Mouse (Mus musculus): ENCODE measurements around the gene Dclre1a.
"Not testable (repeated sequence)": the region's sequence is repeated elsewhere in the genome, so short reads cannot be mapped to it uniquely, and the experiment has no call there.

The Dclre1a gene

GRCm38 (mm10) chr19:56548230-56549032 lies 409 bp upstream of the Dclre1a start, which contains the start of gene Nhlrc2:
TSS of gene Nhlrc2 (plus strand) at chr19:56548261.
- peak; percentile 94 for DNase-seq

- DNase-seq: no peak
These were observed 2.0 kb downstream of the Dclre1a start for GRCm38 (mm10) chr19:56546031-56546430.

DNA sequence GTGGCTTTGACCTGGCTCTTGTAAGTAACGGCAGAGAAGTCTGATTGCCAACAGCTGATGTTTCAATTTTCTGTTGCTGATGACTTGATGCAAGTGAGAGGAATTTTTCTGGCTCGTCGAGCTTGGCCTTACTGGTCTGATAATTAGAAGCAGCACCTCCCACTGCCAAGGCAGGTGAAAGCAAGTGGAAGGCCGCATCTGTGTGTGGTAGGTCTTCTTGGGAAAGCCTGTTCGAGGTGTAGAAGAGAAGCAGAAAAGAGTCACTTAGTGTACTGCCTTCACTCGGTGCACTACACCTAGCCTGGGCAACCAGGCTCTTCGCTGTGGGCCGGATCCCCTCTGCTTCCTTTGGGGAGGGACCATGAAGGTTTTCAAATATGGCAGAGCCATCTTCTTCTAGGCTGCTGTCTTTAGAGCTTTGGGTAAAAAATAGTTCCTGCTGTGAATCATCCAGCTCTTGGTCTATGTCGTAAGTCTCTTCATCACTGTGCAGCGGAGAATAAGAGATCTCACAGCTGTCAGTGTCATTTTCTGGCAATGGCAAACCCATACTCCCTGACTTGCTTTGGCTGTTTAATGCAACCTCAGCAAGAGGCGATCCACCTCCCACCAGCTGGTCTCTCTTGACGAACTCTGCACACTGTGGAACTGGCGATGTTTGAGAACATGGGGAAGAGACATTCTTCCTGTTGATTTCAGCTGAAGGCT lies 3.2 kb downstream of the Dclre1a start:
- no peak for DNase-seq

DNA sequence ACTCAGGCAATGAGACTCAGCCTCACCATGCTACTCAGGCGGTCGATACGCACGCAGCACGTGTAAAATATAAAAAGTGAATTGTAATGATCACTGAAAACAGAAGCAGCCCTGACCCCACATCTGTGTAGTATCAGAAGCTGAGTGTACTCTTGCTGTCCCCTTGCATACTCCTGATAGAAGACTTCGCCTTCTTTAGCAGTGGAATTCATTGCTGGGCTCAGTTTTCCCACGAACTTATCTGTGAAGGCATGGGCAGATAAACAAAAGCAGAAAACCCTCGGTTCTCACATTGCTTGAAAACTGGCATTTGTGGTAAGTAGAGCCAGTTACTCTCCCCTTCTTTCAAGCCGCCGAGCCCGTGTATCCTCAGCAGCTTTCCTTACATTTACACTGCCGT lies 4.7 kb downstream of the Dclre1a start:
- DNase-seq: no peak

GRCm38 (mm10) chr19:56535765-56536164 lies 12.3 kb downstream of the Dclre1a start:
- no peak for DNase-seq

- DNase-seq: no peak
These were observed 13.0 kb downstream of the Dclre1a start for GRCm38 (mm10) chr19:56535064-56535463.

DNA sequence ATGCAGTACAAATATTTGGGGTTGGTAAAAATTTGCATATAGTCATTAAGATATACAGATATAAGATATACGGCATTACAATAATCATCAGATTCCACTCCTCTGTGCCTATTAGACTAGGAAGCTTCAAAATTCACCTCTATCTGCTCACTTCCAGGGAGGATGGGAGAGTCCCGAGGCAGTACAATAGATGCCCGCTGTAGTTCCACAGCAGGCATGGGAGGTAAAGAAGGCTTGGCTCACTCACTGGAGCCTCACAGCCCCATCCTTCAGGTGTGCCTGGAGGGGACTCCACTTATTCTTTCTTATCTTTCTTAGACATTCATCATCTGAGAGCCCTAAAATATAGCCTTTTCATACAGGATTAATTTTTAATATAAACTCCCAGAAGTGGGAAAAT lies 13.7 kb downstream of the Dclre1a start:
- no peak for DNase-seq

DNA sequence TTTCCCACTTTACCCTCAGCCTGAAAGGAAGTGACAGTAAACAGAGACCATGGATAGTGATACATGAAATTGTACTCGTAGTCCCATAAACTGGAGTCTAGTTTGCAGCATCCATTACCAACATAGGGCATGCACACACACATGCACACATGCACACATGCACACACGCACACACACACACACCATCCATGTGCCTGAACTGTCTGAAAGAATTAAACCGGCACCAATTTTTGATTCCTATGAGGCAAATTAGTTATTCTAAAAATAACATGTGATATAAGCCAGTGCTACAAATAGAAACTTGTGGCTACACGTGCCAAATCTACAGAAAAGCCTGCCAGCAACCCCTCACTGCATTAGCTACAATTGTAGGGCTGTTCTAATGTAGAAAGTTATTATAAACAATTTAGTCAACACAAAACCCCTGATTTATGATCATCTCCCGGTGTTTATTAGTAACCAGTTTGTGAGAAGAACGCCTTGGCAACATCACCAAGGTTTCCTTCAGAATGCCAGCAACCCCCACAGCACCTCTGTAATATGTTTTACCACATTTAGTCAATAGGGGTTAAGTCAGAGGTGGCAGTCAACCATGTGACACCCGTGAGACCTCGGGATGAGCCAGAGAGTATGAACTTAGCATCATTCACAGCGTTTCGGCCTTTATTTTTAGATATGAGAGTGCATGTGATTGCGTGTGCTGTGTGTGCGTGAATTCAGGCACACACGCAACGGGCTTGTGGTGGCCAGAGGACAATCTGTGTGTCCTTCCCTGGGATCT lies 14.5 kb downstream of the Dclre1a start:
- no peak for DNase-seq

DNA sequence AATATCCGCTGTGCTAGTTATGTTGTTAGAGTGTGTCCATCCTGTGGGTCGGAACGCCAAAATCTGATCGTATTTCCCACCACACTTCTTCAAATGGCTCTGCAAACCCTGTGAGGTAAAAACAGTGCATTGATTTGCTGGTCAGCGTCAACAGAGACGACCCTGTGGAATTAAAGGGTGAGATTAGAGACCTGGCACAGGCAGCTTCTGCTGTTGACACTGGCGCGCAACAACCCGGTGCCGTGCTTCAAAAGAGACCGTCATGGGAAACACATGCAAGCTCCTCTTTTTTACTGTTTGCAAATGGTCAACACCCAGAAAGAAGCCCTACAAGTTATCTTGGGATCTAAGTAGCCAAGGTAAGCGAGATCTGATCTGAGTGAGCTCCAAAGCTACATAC lies 16.8 kb downstream of the Dclre1a start:
- DNase-seq: no peak

DNA sequence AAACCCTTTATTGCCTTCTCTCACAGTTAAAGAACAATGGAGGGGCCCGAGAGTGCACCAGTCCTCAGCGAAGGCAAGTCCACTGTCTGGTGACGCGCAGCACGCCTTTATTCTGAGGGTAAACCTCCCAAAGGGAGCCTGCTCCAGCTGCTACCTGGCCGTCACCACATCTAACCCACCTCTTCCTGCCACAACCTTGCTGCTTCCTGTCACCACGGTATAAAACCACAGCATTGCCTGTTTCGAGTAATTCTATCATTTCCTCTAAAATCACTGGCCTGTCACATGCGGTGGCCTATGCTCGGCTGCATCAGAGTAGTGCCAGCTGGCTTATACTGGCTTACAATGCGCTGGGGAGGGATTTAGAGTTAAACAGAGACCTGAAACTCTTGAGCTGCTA lies 17.5 kb downstream of the Dclre1a start:
- DNase-seq: not testable (repeated sequence)

- DNase-seq: not testable (repeated sequence)
These were observed 28.6 kb downstream of the Dclre1a start for GRCm38 (mm10) chr19:56519408-56519807.

- DNase-seq: not testable (repeated sequence)
These were observed 34.5 kb downstream of the Dclre1a start for GRCm38 (mm10) chr19:56513527-56513926.

DNA sequence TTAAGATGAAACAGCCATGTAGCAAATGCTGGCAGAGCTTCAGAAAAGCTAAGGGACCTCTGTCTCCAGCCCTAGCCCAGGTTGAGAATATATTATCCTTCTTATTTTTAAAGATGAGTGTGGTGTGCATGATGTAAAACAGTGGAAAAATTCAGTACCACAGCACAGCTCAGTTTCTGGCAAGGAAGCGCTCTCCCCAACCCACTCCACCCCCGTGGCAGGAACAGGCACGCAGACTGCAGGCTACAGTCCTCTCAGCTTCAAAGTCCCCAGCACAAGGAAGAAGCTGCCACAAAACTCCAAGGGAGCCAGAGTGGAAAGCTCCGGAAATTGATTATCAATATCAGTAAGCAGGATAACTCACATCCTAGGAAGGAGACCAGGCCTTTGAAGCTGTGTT lies 36.8 kb downstream of the Dclre1a start:
- DNase-seq: not testable (repeated sequence)

GRCm38 (mm10) chr19:56503525-56503924 lies 44.5 kb downstream of the Dclre1a start:
- not testable (repeated sequence) for DNase-seq

GRCm38 (mm10) chr19:56503069-56503468 lies 45.0 kb downstream of the Dclre1a start:
- not testable (repeated sequence) for DNase-seq

- not testable (repeated sequence) for DNase-seq
These were observed 53.9 kb downstream of the Dclre1a start for GRCm38 (mm10) chr19:56494157-56494556.

GRCm38 (mm10) chr19:56489601-56490000 lies 58.4 kb downstream of the Dclre1a start:
- DNase-seq: no peak

DNA sequence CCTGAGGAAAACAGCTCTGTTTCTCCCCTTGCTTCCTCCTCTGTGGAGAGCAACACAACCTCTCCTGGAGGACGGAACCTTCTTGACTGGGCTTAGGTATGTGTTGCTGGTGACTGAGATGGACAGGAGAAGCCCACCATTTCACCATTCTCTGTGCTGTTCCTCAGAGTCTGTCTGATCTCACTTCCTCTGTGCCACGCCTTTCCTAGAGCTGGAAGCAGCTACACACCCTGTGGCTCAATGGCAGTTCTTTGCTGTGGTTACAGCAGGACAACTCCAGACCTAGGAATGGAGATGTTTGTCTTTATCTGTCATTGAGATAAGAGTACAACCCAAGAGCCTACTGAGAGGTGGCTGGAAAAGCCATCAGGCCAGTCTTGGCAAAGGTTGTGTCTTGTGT lies 60.7 kb downstream of the Dclre1a start:
- DNase-seq: no peak

DNA sequence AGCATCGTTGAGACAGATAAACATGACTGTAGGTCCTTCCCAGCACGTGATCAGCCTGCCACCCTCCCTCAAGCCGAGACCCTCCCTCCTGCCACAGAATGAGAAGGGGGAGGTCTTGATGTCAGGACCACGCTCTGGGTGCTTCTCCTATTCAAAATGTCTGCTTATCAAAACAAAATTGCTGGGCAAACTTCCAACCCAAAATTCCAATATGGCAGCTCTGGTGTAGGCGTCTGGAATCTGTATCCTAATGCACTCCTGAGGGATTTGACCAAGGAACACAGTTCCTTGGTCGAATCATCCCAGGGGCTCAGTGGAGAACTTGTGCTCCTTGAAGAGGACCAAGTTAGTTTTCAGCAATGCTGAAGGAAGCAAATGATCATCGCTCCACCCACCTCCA lies 61.1 kb downstream of the Dclre1a start:
- no peak for DNase-seq

- DNase-seq: no peak
These were observed 62.4 kb downstream of the Dclre1a start for GRCm38 (mm10) chr19:56485376-56486271.

DNA sequence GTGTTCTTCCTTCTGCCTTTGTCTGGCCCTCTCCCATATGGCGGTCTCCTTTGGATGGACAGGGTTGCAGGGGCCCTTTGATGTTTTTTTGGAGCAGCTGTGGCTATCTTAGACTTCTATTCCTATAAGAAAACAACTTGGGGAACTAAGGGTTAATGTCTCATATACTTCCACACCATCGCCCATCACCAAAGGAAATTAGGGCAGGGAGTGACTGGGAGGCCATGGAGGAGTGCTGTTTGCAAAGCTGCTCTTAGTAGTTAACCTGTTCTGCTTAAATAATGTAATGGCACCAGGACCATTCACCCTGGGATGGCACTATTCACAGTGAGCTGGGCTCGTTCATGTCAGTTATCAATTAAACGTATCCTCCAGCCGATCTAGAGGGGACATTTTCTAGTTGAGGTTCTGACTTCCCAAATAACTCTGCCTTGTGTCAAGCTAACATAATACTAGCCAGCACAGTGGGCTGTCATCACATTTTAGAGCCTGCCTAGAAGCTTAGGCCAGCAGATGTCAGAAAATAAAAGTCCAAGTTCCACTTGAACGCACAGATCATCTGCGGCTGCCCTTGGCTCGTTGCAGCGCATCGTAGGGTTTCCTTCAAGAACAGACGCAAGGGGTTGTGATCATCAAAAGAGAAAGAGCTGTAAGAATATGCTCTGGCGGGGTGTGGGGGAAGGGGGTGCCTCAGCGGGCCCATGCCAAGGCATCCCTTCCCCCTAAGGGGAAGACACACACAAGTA lies 63.2 kb downstream of the Dclre1a start:
- no peak for DNase-seq

Measured in embryo, embryonic 11 days (tissue).